Mouse (Mus musculus) adrenal gland (tissue): ENCODE results near the gene Atp5mpl.

Experiments used
- intact Hi-C: fragments of 180-260 bp; cut with DNase I; formaldehyde crosslinking; loops from one replicate; pipeline ENCODE4 v1.15.1; 2025
- long read RNA-seq, 2 experiments: library from polyadenylated mRNA; unstranded; transcript quantifications; one replicate each; pipeline ENCODE4 v2.0.0; 2020; ENCODE audit warnings: borderline replicate concordance in 1 of 2; ENCODE audit not compliant: insufficient replicate concordance in 1 of 2

Gene Atp5mpl
- long read RNA-seq, experiment 1, transcript Atp5mpl-201 (4 exons, 366 nt), result major isoform, 77 of 79 reads
- long read RNA-seq, experiment 1, partial matches to known transcripts, result 1 of 79 reads
- long read RNA-seq, experiment 1, other reads (novel, unspliced or antisense), result 1 of 79 reads
- long read RNA-seq, experiment 2, transcript Atp5mpl-201 (4 exons, 366 nt), result major isoform, 84 of 93 reads
- long read RNA-seq, experiment 2, partial matches to known transcripts, result 5 of 93 reads
- long read RNA-seq, experiment 2, other reads (novel, unspliced or antisense), result 1 of 93 reads

- intact Hi-C loops, result no loop called here
Observed at GRCm38 (mm10) chr12:111966683-111967173, at the start of gene Atp5mpl. Gene Atp5mpl (minus strand): TSS chr12:111966977.

- intact Hi-C loops, result no loop called here
Observed at GRCm38 (mm10) chr12:112016346-112016745, 49.6 kb upstream of the Atp5mpl start.

GRCm38 (mm10) chr12:112013271-112013801 is 46.6 kb upstream of the Atp5mpl start:
- intact Hi-C loops, result no loop called here

GRCm38 (mm10) chr12:112012511-112013270 is 45.9 kb upstream of the Atp5mpl start:
- intact Hi-C loops, result no loop called here

- intact Hi-C loops, result loop anchor here (2.0 kb wide), 1 partner anchor 122 kb away; no protein-coding TSS in a partner anchor
Observed at GRCm38 (mm10) chr12:112001223-112001622, 34.4 kb upstream of the Atp5mpl start.

- intact Hi-C loops, result loop anchor here (2.0 kb wide), 1 partner anchor 121 kb away; no protein-coding TSS in a partner anchor
Observed at GRCm38 (mm10) chr12:111999735-112000134, 33.0 kb upstream of the Atp5mpl start.

- intact Hi-C loops, result no loop called here
Observed at GRCm38 (mm10) chr12:111995161-111995560, 28.4 kb upstream of the Atp5mpl start.

- intact Hi-C loops, result no loop called here
Observed at GRCm38 (mm10) chr12:111992626-111993025, 25.8 kb upstream of the Atp5mpl start.

GRCm38 (mm10) chr12:111986756-111987155 is 20.0 kb upstream of the Atp5mpl start:
- intact Hi-C loops, result no loop called here

GRCm38 (mm10) chr12:111983165-111983564 is 16.4 kb upstream of the Atp5mpl start:
- intact Hi-C loops, result no loop called here

GRCm38 (mm10) chr12:111981831-111982230 is 15.1 kb upstream of the Atp5mpl start:
- intact Hi-C loops, result no loop called here

GRCm38 (mm10) chr12:111980887-111981367 is 14.2 kb upstream of the Atp5mpl start, which contains the start of gene Rd3l:
Gene Rd3l (minus strand): TSS chr12:111981317.
- intact Hi-C loops, result no loop called here

- intact Hi-C loops, result no loop called here
Observed at GRCm38 (mm10) chr12:111978274-111978673, 11.5 kb upstream of the Atp5mpl start.

GRCm38 (mm10) chr12:111977138-111977537 is 10.4 kb upstream of the Atp5mpl start:
- intact Hi-C loops, result no loop called here

- intact Hi-C loops, result no loop called here
Observed at GRCm38 (mm10) chr12:111974578-111974977, 7.8 kb upstream of the Atp5mpl start.

GRCm38 (mm10) chr12:111972504-111972903 is 5.7 kb upstream of the Atp5mpl start:
- intact Hi-C loops, result no loop called here

GRCm38 (mm10) chr12:111971231-111971686 is 4.5 kb upstream of the Atp5mpl start, which contains the start of gene Tdrd9:
Gene Tdrd9 (plus strand): TSS chr12:111971559.
- intact Hi-C loops, result no loop called here

GRCm38 (mm10) chr12:111970085-111970484 is 3.3 kb upstream of the Atp5mpl start:
- intact Hi-C loops, result no loop called here

- intact Hi-C loops, result no loop called here
Observed at GRCm38 (mm10) chr12:111963339-111963738, 3.4 kb downstream of the Atp5mpl start.

- intact Hi-C loops, result no loop called here
Observed at GRCm38 (mm10) chr12:111958101-111958865, 8.5 kb downstream of the Atp5mpl start.

GRCm38 (mm10) chr12:111956173-111956572 is 10.6 kb downstream of the Atp5mpl start:
- intact Hi-C loops, result no loop called here
